Mouse (Mus musculus) liver, embryonic 14.5 days (tissue): Measurements from ENCODE around the gene Scai. TPM values are rescaled to one million over a fixed set of nuclear protein-coding genes. Genes with fewer than 3 reads are reported as not detected.
"Not testable (repeated sequence)": the region's sequence is repeated elsewhere in the genome, so short reads cannot be mapped to it uniquely, and the experiment has no call there.

Experiments used
- ATAC-seq: fragments of 200-750 bp; cut with Nextera tagmentation; 2 replicates; pipeline ENCODE4 v1.8.0; 2017; ENCODE audit warnings: moderate number of reproducible peaks, mild to moderate bottlenecking, moderate library complexity; ENCODE audit not compliant: insufficient read depth
- DNase-seq, 3 experiments: peaks; one replicate each; pipeline ENCODE4 v3.0.0-alpha.2; 2012 to 2013; ENCODE audit warnings: low read depth in 3 of 3, low spot score in 3 of 3
- H3K27ac ChIP-seq: fragments of 300-500 bp; sonication (generic); 2 replicates; pipeline ENCODE4 v1.5.1; 2014; ENCODE audit warnings: moderate library complexity, mild to moderate bottlenecking, control low read depth, inconsistent platforms
- H3K27me3 ChIP-seq: fragments of 300-500 bp; sonication (generic); 2 replicates; pipeline ENCODE4 v1.6.1; 2014; ENCODE audit warnings: mild to moderate bottlenecking, low read length, moderate library complexity; ENCODE audit not compliant: control insufficient read depth, insufficient read depth
- H3K36me3 ChIP-seq: fragments of 300-500 bp; sonication (generic); replicated peaks from 2 replicates; pipeline ENCODE4 v1.6.1; 2014; ENCODE audit warnings: low read depth; ENCODE audit not compliant: control insufficient read depth, insufficient read depth
- H3K4me1 ChIP-seq, 2 experiments: fragments of 200-500 bp in 1 of 2; fragments of 300-500 bp in 1 of 2; sonication (generic) in 1 of 2; replicated peaks; 2 replicates each; pipeline ENCODE4 v1.6.1; 2012 to 2014; ENCODE audit warnings: antibody characterized with exemption in 1 of 2, inconsistent platforms in 1 of 2, low read length in 1 of 2; ENCODE audit not compliant: control insufficient read depth in 2 of 2, insufficient read depth in 2 of 2
- H3K4me2 ChIP-seq: fragments of 300-500 bp; sonication (generic); 2 replicates; pipeline ENCODE4 v1.6.1; 2014; ENCODE audit warnings: low read depth, mild to moderate bottlenecking, control low read depth, moderate library complexity
- H3K4me3 ChIP-seq, 2 experiments: fragments of 200-500 bp in 1 of 2; fragments of 300-500 bp in 1 of 2; sonication (generic) in 1 of 2; 2 replicates each; pipeline ENCODE4 v1.5.1; 2012 to 2014; ENCODE audit warnings: low read depth in 2 of 2, low read length in 2 of 2, mild to moderate bottlenecking in 2 of 2, control low read depth in 1 of 2, inconsistent platforms in 1 of 2, moderate library complexity in 1 of 2; ENCODE audit not compliant: insufficient read depth in 1 of 2
- H3K9ac ChIP-seq: fragments of 300-500 bp; sonication (generic); replicated peaks from 2 replicates; pipeline ENCODE4 v1.6.1; 2014; ENCODE audit warnings: mild to moderate bottlenecking, control low read depth, moderate library complexity
- H3K9me3 ChIP-seq: fragments of 300-500 bp; sonication (generic); 2 replicates; pipeline ENCODE4 v1.6.1; 2016; ENCODE audit warnings: low read length, mixed read lengths; ENCODE audit not compliant: control insufficient read depth
- CTCF ChIP-seq: IDR thresholded peaks from 2 replicates; pipeline ENCODE4 v1.5.1; 2016; ENCODE audit warnings: antibody characterized with exemption, low read depth, control low read depth
- EP300 ChIP-seq: IDR thresholded peaks from 2 replicates; pipeline ENCODE4 v1.6.1; 2016; ENCODE audit warnings: antibody characterized with exemption, low read depth
- WGBS: fragments of 180-500 bp; shearing (Covaris S2); extraction: QIAGEN DNeasy Blood & Tissue Kit; methylation state at CpG from one replicate; pipeline ENCODE4 v1.1.7; 2014; ENCODE audit not compliant: insufficient replicate concordance; 5-methylcytosine and 5-hydroxymethylcytosine counted together
- polyA plus RNA-seq, 2 experiments: library from polyadenylated mRNA; depleted of rRNA in 1 of 2; stranded (reverse) in 1 of 2; unstranded in 1 of 2; fragments of >200 nt; fragmentation: Nextera tagmentation in 1 of 2; extraction: Ambion mirVana in 1 of 2; gene quantifications; 2 replicates each; pipeline versions ENCODE4 v1.2.1 to v1.2.3; 2012 to 2014

Scai gene
- polyA plus RNA-seq (2012; rRNA removed) (0.77 and 1.1 TPM in 2 replicates), polyA plus RNA-seq (2014; fragmentation: Nextera tagmentation; extraction: Ambion mirVana) (0.98 and 1.7 TPM in 2 replicates)

DNA sequence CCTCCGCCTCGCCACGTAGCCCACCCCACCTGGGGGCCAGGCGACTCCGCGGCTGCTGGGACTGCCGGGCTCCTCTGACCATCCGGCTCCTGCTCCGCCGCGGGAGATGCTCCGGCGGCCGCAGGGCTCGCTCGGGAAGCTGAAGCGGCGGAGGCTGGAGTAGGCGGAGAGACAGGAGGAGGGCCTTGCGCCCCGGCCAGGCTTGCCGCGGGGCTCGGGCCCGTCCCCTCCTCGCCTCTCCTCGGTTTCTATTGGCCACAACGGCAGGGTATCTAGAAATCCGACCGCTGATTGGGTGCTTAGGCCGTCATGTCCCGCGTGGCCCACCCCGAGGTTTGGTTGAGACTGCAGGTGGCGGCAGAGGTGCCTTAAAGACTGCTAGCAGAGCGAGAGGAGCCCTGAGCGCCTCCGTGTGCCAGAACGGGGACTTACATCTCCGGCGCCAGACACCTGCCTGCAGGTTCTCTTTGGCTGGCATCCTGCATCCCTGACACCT, at the start of gene Scai:
TSS of gene Scai (minus strand) at position 174 of the 496 bp plus-strand sequence.
- peaks cover 0 to 5% of the 10 kb centered on the region in 2 experiments; a peak in 3 of 4 replicates for H3K4me1 ChIP-seq
- H3K9me3 ChIP-seq = no peaks in the 10 kb centered on the region
- WGBS = under 1% methylated on average over 41 of the region's 41 CpGs
- peak within 1 kb of the TSS; percentile 76 to 94 for H3K4me3 ChIP-seq
- H3K9ac ChIP-seq = peak within 1 kb of the TSS; percentile 93
- no peaks in the 10 kb centered on the region for H3K27me3 ChIP-seq
- ATAC-seq (peak; percentile 100), DNase-seq (peak; percentile 97 to 98 (median 98))
- peak within 1 kb of the TSS; percentile 82 for H3K4me2 ChIP-seq
- no peaks in the 10 kb centered on the region for H3K36me3 ChIP-seq
- H3K27ac ChIP-seq = peak within 1 kb of the TSS; percentile 43
- TF ChIP-seq EP300 (no peak), CTCF (peak; percentile 98)

DNA sequence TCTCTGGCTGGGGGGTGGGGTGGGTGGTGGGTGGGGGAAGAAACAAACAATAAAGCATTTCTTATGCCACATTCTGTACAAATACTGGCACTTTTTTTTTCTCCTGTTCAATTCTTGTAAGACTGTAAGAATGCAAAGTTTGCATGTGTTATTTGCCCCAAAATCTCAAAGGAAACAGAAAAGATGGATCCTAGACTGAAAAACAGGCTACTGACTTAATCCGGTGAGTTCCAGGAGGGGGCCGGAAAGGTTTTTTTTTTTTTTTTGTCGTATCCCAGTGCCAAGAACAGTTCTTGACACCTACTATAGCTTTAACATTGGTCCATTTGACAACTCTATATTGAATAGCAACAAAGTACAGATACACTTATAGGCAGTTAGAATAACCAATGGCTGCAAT, 36.2 kb upstream of the Scai start:
- DNase-seq = no peak
- peaks cover 21 to 24% of the 10 kb centered on the region in 2 experiments for H3K4me1 ChIP-seq
- no peaks in the 10 kb centered on the region for H3K9me3 ChIP-seq
- peak overlapping the region; percentile 91 for H3K9ac ChIP-seq
- WGBS = 31% methylated on average over 3 of the region's 3 CpGs
- H3K36me3 ChIP-seq = no peaks in the 10 kb centered on the region
- peak overlapping the region; percentile 89 for H3K4me2 ChIP-seq
- H3K27me3 ChIP-seq = no peaks in the 10 kb centered on the region
- H3K4me3 ChIP-seq = peak overlapping the region; percentile 78 to 80; a peak in 3 of 4 replicates
- H3K27ac ChIP-seq = peak overlapping the region; percentile 88
- TF ChIP-seq EP300 (no peak), CTCF (no peak)
- ATAC-seq = no peak

- DNase-seq (peak; percentile 92 to 94 (median 94)), ATAC-seq (peak; percentile 94)
- Histone ChIP-seq H3K27ac (peak within 1 kb of the TSS; percentile 88), H3K27me3 (no peaks in the 10 kb centered on the region), H3K9me3 (no peaks in the 10 kb centered on the region), H3K9ac (peak within 1 kb of the TSS; percentile 91), H3K4me2 (peak within 1 kb of the TSS; percentile 89), H3K36me3 (no peaks in the 10 kb centered on the region), H3K4me3 (peak within 1 kb of the TSS; percentile 78 to 80), H3K4me1 (peaks cover 21 to 24% of the 10 kb centered on the region in 2 experiments)
- no peak for TF ChIP-seq CTCF
- TF ChIP-seq EP300 = no peak
- WGBS = under 1% methylated on average over 56 of the region's 56 CpGs
Observed at GRCm38 (mm10) chr2:39226019-39226640, 35.6 kb upstream of the Scai start, which contains the start of gene Ppp6c. Gene Ppp6c, minus strand, starts transcription at chr2:39226451.

- H3K27ac ChIP-seq = peak overlapping the region; percentile 88
- DNase-seq (peak; percentile 15 to 17 (median 17)), ATAC-seq (peak; percentile 63)
- H3K4me1 ChIP-seq = peaks cover 21 to 24% of the 10 kb centered on the region in 2 experiments
- WGBS = 2% methylated on average over 21 of the region's 36 CpGs
- peak overlapping the region; percentile 91 for H3K9ac ChIP-seq
- H3K9me3 ChIP-seq, H3K36me3 ChIP-seq, H3K27me3 ChIP-seq: not testable (repeated sequence)
- H3K4me2 ChIP-seq = peak overlapping the region; percentile 89
- H3K4me3 ChIP-seq = peak overlapping the region; percentile 78 to 80
Observed at GRCm38 (mm10) chr2:39225331-39226018, 34.9 kb upstream of the Scai start.

GRCm38 (mm10) chr2:39224621-39225020, 34.1 kb upstream of the Scai start:
- Histone ChIP-seq H3K9me3 (no peaks in the 10 kb centered on the region), H3K4me3 (peak overlapping the region; percentile 78 to 80), H3K36me3 (no peaks in the 10 kb centered on the region), H3K27ac (peak overlapping the region; percentile 37; the same call in 1 of the 2 replicates), H3K27me3 (no peaks in the 10 kb centered on the region), H3K9ac (peak overlapping the region; percentile 91), H3K4me1 (peaks cover 21 to 24% of the 10 kb centered on the region in 2 experiments), H3K4me2 (peak overlapping the region; percentile 89)
- DNase-seq (no peak), ATAC-seq (no peak)
- TF ChIP-seq CTCF (peak; percentile 32; the same call in 1 of the 2 replicates), EP300 (no peak)
